Mouse (Mus musculus) kidney, postnatal 25 days (tissue): ENCODE results near the gene Foxo3.

Experiments
- DNase-seq, 2 experiments: peaks; one replicate each; pipeline ENCODE4 v3.0.0; 2021; ENCODE audit warnings: mixed read lengths in 2 of 2

Gene Foxo3

GRCm38 (mm10) chr10:42248644-42249043 is 27.9 kb downstream of the Foxo3 start:
- DNase-seq: no peak

DNA sequence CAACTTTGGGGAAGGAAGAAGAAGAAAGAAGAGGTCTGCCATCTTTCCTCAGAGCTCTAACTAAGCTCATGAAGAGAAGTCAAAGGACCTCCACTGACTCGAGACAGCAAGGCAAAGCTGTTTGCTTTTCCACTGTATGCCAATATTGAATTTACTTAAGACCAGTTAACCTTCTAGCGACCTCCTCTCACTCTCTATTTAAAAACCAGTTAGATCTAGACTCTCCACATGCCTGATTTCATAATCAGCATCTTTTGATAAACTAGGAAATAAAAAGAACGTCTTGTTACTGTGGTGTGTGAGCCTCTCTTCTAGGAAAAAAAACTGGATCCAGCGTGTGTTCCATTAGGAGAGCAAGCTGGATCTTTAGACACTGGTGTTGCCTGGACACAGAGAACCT is 28.4 kb downstream of the Foxo3 start:
- no peak for DNase-seq

GRCm38 (mm10) chr10:42247125-42247816 is 29.3 kb downstream of the Foxo3 start:
- peak; percentile 45 to 78 for DNase-seq

DNA sequence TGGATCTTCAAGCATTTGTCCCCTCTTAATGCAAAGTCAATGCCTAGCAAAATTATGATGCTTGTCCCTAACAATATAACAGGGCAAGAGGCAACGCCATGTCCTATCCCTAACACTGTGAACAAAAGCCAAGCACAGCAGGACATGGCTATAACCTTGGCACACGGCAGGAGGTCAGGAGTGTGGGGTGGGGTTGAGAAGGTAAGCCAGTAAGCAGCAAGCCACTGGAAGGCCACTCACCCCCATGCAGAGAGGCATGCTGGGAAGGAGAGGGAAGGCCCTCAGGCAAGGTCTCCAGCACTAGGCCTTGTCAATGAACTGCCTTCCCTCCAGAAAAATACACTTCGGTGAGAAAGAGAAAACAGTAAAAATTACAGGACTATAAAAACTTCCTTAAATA is 30.1 kb downstream of the Foxo3 start:
- DNase-seq: peak; percentile 40 to 75

GRCm38 (mm10) chr10:42245636-42246035 is 30.9 kb downstream of the Foxo3 start:
- DNase-seq: no peak

DNA sequence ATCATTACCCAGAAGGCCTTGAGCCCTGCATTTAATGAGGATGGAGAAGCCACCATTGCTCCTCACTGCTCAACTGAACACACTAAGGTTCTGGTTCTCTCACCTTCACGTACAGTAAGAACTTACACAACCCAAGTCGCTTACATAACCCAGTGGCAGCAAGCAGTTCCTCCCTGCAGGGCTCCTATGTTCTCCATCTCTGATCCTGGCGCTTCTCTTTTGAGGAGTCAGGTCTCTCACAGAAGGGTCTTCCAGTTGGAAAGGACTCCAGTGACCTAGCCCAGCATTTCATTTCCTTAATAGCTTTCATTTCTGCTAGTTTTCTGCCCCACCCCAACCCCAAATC is 31.3 kb downstream of the Foxo3 start:
- no peak for DNase-seq

GRCm38 (mm10) chr10:42244420-42245255 is 31.9 kb downstream of the Foxo3 start:
- peak; percentile 74 to 77 for DNase-seq

GRCm38 (mm10) chr10:42243925-42244324 is 32.6 kb downstream of the Foxo3 start:
- no peak for DNase-seq

GRCm38 (mm10) chr10:42242484-42242883 is 34.1 kb downstream of the Foxo3 start:
- no peak for DNase-seq

DNA sequence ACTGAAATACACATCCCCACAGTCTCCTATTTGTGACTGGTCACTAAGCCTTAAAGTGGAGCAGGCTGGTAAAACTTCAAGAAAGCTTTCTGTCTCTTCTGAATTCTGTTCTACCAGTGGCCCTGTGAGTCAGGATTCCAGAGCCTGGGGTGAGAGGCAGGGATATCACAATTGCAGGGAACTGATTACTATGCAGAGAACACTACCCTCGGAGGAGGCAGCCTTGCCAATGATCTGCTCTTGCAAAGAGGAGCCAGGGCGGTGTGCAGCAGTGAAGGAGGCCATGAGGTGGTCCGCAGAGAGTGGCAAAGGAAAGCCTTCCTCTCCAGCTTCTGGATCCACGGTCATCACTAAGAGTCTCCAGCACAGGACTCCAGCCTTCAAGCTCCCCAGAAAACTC is 34.8 kb downstream of the Foxo3 start:
- DNase-seq: no peak

GRCm38 (mm10) chr10:42239810-42240111 is 36.8 kb downstream of the Foxo3 start:
- no peak for DNase-seq

GRCm38 (mm10) chr10:42238923-42239809 is 37.4 kb downstream of the Foxo3 start:
- peak; percentile 84 to 89 for DNase-seq

- DNase-seq: no peak
Observed at GRCm38 (mm10) chr10:42238296-42238695, 38.3 kb downstream of the Foxo3 start.

DNA sequence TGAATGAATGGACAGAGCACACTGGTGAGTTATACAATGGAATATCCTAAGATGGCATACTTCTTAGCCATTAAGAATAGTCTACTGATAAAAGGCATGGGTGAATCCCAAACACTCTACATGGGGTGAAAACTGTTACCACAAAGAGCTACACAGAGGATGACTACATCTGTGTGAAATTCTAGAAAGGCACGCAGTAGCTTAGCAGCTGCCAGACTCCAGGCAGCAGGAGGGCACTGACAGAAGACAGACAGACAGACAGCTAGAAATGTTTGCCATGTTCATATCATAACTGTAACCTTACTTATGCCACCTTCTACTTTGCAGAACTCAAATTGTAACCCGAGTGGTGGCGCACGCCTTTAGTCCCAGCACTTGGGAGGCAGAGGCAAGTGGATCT is 39.0 kb downstream of the Foxo3 start:
- DNase-seq: no peak

- no peak for DNase-seq
Observed at GRCm38 (mm10) chr10:42235321-42235720, 41.2 kb downstream of the Foxo3 start.

DNA sequence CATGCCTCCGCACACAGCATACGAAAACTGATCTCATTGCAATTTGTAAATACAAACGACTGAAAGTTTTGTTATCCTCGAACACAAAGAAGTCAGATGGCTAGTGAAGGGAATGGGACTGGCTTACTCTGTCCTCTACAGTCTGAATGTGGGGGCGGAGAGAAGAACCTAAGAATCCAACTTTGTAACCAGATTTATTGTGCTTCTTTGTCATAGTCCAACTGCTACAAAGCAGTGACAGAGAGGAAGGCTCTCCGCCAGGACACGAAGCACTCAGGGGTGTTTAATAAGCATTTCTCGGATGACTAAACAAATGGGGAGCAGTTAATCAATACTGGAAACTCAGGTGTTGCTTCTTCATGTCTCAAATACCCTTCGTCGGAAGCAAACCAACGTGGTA is 43.6 kb downstream of the Foxo3 start:
- no peak for DNase-seq

- DNase-seq: no peak
Observed at GRCm38 (mm10) chr10:42231847-42232246, 44.7 kb downstream of the Foxo3 start.

- peak; percentile 34 to 73 for DNase-seq
Observed at GRCm38 (mm10) chr10:42231100-42231541, 45.4 kb downstream of the Foxo3 start.

DNA sequence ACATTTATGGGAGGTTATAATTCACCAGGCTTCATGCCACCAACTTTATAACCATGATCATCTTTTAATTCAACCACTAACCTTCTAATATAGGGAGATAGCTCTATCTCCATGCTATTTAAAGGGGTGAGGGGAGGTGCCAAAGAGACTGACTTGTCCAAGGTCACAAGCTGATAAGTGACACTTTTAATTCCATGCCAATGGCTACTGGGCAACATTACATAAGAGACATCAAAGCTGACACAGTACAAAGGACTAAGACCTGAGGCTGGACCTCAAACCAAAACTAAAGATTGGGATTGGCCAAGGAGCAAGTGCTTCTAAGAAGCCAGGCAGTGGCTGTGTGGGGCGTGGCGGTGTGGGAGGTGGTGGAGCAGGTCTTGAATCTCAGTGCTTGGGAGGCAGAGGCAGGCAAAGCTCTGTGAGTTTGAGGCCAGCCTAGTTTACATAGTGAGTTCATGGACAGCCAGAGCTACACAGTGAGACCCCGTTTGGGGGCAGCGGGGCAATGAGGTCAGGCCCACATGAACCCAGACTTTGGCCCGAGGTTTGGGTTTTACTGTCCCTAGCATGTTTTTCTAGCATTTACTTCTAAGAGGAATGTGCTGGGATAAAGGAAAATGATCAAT is 46.0 kb downstream of the Foxo3 start:
- peak; percentile 31 to 75 for DNase-seq

- no peak for DNase-seq
Observed at GRCm38 (mm10) chr10:42227751-42228241, 48.8 kb downstream of the Foxo3 start.

DNA sequence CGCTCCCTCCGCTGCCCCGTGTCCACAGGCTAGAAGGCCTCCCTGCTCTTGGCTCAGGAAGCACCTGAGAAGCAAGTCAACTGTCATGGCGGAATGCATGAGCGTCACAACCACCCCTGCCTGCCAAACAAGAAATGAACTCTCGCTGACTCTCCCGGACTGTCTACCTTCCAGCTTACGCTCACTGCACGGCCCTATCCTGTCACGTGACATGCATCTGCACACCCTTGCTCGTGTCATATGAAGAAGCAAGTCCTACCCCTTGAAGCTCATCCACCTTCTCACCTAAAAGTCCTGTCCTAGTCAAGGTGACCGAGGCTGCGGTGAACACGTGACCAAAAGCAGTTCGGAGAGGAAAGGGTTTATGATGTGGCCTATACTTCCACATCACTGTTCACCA is 50.4 kb downstream of the Foxo3 start:
- DNase-seq: no peak

DNA sequence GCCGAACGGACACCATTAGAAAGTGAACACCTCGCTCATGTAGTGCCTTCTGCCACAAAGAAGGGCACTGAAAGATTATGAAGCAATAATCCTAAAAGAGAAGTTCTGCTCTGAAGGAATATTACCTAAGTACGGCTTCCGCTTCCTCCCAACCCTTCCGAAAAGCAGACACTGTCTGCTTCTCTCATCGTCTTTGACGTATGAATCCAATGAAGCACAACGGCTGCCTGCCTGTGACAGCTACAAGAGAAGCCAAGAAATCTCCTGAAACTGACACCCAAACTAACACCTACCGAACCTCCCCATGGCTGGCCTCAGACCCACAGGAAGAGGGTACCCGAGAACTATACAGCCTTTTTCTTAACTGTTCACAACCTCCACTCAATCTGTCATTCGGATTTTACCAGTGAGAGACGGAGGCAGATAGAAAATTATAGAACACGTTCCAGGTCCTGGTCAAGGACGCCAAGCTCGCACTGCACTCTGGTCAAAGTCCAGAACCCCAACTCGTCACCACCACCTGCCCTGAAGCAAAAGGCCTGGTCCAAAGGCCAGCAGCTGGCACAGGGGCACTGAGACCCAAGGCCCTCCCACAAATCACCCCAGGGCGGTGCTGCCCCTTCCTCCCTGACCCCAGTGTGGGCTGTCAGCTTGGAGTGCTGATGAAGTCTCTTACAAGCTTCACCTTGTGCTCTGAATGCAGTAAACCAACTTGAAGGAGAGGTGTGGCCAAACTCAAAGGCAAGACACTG is 51.2 kb downstream of the Foxo3 start:
- DNase-seq: peak; percentile 68 to 91
